Mouse (Mus musculus) hindbrain, embryonic 15.5 days (tissue): ENCODE measurements around the gene Mvd. TPM values are rescaled to one million over a fixed set of nuclear protein-coding genes. Genes with fewer than 3 reads are reported as not detected.
A peak's percentile ranks its signal among the peaks of the same experiment; 100 is the strongest.

ENCODE experiments used
- ATAC-seq: fragments of 200-750 bp; cut with Nextera tagmentation; 2 replicates; pipeline ENCODE4 v1.8.0; 2017; ENCODE audit warnings: low read depth, moderate number of reproducible peaks, moderate TSS enrichment; ENCODE audit not compliant: low FRiP score
- H3K27ac ChIP-seq: fragments of 300-500 bp; sonication (generic); replicated peaks from 2 replicates; pipeline ENCODE4 v1.5.1; 2015; ENCODE audit warnings: mild to moderate bottlenecking, inconsistent platforms
- H3K27me3 ChIP-seq: fragments of 300-500 bp; sonication (generic); 2 replicates; pipeline ENCODE4 v1.6.1; 2015; ENCODE audit warnings: control low read depth, inconsistent platforms
- H3K36me3 ChIP-seq: fragments of 300-500 bp; sonication (generic); 2 replicates; pipeline ENCODE4 v1.6.1; 2015; ENCODE audit warnings: control low read depth, inconsistent platforms
- H3K4me1 ChIP-seq: fragments of 300-500 bp; sonication (generic); replicated peaks from 2 replicates; pipeline ENCODE4 v1.6.1; 2015; ENCODE audit warnings: control low read depth, inconsistent platforms
- H3K4me2 ChIP-seq: fragments of 300-500 bp; sonication (generic); 2 replicates; pipeline ENCODE4 v1.6.1; 2015; ENCODE audit warnings: moderate library complexity, mild to moderate bottlenecking, inconsistent platforms
- H3K4me3 ChIP-seq: fragments of 300-500 bp; sonication (generic); 2 replicates; pipeline ENCODE4 v1.5.1; 2015; ENCODE audit warnings: mild to moderate bottlenecking, inconsistent platforms
- H3K9ac ChIP-seq: fragments of 300-500 bp; sonication (generic); 2 replicates; pipeline ENCODE4 v1.6.1; 2015; ENCODE audit warnings: inconsistent platforms
- H3K9me3 ChIP-seq: fragments of 300-500 bp; sonication (generic); 2 replicates; pipeline ENCODE4 v1.6.1; 2016; ENCODE audit warnings: control low read depth, inconsistent platforms
- WGBS: fragments of 180-500 bp; shearing (Covaris S2); methylation state at CpG from one replicate; pipeline ENCODE4 v1.1.7; 2015; 5-methylcytosine and 5-hydroxymethylcytosine counted together
- polyA plus RNA-seq: library from polyadenylated mRNA; unstranded; fragments of >200 nt; fragmentation: Nextera tagmentation; extraction: Ambion mirVana; gene quantifications from 2 replicates; pipeline ENCODE4 v1.2.1, GENCODE M21; 2015

Gene Mvd
- polyA plus RNA-seq = 70.0 and 70.1 TPM in 2 replicates

GRCm38 (mm10) chr8:122443262-122444006 is at the start of gene Mvd:
Gene Mvd, minus strand, starts transcription at chr8:122443422.
- ATAC-seq = peak; percentile 98
- peaks cover 36% of the 10 kb centered on the region for H3K4me1 ChIP-seq
- no peaks in the 10 kb centered on the region for H3K27me3 ChIP-seq
- under 1% methylated on average over 47 of the region's 47 CpGs for WGBS
- H3K36me3 ChIP-seq = peaks cover 5% of the 10 kb centered on the region; the same call in 1 of the 2 replicates
- peak within 1 kb of the TSS; percentile 93 for H3K4me2 ChIP-seq
- peak within 1 kb of the TSS; percentile 97 for H3K27ac ChIP-seq
- no peaks in the 10 kb centered on the region for H3K9me3 ChIP-seq
- H3K9ac ChIP-seq = peak within 1 kb of the TSS; percentile 81
- peak within 1 kb of the TSS; percentile 55 for H3K4me3 ChIP-seq

GRCm38 (mm10) chr8:122488387-122488786 is 45.2 kb upstream of the Mvd start:
- 84% methylated on average over 9 of the region's 9 CpGs for WGBS
- Histone ChIP-seq H3K9ac (no peak overlapping the region), H3K9me3 (no peaks in the 10 kb centered on the region), H3K4me3 (no peak overlapping the region), H3K4me1 (no peaks in the 10 kb centered on the region), H3K4me2 (no peak overlapping the region), H3K27ac (no peak overlapping the region), H3K27me3 (no peaks in the 10 kb centered on the region), H3K36me3 (peaks cover 12% of the 10 kb centered on the region)
- no peak for ATAC-seq

- peaks cover 41% of the 10 kb centered on the region for H3K36me3 ChIP-seq
- no peaks in the 10 kb centered on the region for H3K9me3 ChIP-seq
- H3K9ac ChIP-seq = no peak overlapping the region
- no peak overlapping the region for H3K27ac ChIP-seq
- H3K4me2 ChIP-seq = no peak overlapping the region
- WGBS = 90% methylated on average over 12 of the region's 12 CpGs
- no peak overlapping the region for H3K4me3 ChIP-seq
- no peaks in the 10 kb centered on the region for H3K4me1 ChIP-seq
- H3K27me3 ChIP-seq = no peaks in the 10 kb centered on the region
- no peak for ATAC-seq
Observed at GRCm38 (mm10) chr8:122484831-122485230, 41.6 kb upstream of the Mvd start.

- WGBS = 95% methylated on average over 7 of the region's 7 CpGs
- Histone ChIP-seq H3K27ac (no peak overlapping the region), H3K36me3 (peaks cover 50% of the 10 kb centered on the region), H3K27me3 (no peaks in the 10 kb centered on the region), H3K9me3 (no peaks in the 10 kb centered on the region), H3K4me2 (no peak overlapping the region), H3K9ac (no peak overlapping the region), H3K4me1 (no peaks in the 10 kb centered on the region), H3K4me3 (no peak overlapping the region)
- no peak for ATAC-seq
Observed at GRCm38 (mm10) chr8:122483877-122484276, 40.7 kb upstream of the Mvd start.

- Histone ChIP-seq H3K27me3 (no peaks in the 10 kb centered on the region), H3K4me3 (no peak overlapping the region), H3K9me3 (no peaks in the 10 kb centered on the region), H3K36me3 (peaks cover 63% of the 10 kb centered on the region), H3K27ac (no peak overlapping the region), H3K4me2 (no peak overlapping the region), H3K4me1 (peaks cover under 1% of the 10 kb centered on the region), H3K9ac (no peak overlapping the region)
- no peak for ATAC-seq
- WGBS = 97% methylated on average over 8 of the region's 8 CpGs
Observed at GRCm38 (mm10) chr8:122482448-122482847, 39.2 kb upstream of the Mvd start.

- H3K4me1 ChIP-seq = peaks cover 28% of the 10 kb centered on the region
- peaks cover 35% of the 10 kb centered on the region for H3K36me3 ChIP-seq
- no peaks in the 10 kb centered on the region for H3K27me3 ChIP-seq
- peak within 1 kb of the TSS; percentile 94 for H3K9ac ChIP-seq
- H3K27ac ChIP-seq = peak within 1 kb of the TSS; percentile 89
- peak within 1 kb of the TSS; percentile 80 for H3K4me3 ChIP-seq
- ATAC-seq = peak; percentile 94
- no peaks in the 10 kb centered on the region for H3K9me3 ChIP-seq
- under 1% methylated on average over 79 of the region's 103 CpGs for WGBS
- H3K4me2 ChIP-seq = peak within 1 kb of the TSS; percentile 97
Observed at GRCm38 (mm10) chr8:122475580-122476320, 32.5 kb upstream of the Mvd start, which contains the start of the genes Rnf166 and Ctu2. Gene Rnf166, minus strand, starts transcription at chr8:122476064. Gene Ctu2, plus strand, starts transcription at chr8:122476143.

- no peak for ATAC-seq
- H3K4me2 ChIP-seq = peak overlapping the region; percentile 97
- H3K27ac ChIP-seq = peak overlapping the region; percentile 89
- no peaks in the 10 kb centered on the region for H3K27me3 ChIP-seq
- no peaks in the 10 kb centered on the region for H3K9me3 ChIP-seq
- peak overlapping the region; percentile 80 for H3K4me3 ChIP-seq
- peak overlapping the region; percentile 94 for H3K9ac ChIP-seq
- peaks cover 28% of the 10 kb centered on the region for H3K4me1 ChIP-seq
- 12% methylated on average over 16 of the region's 16 CpGs for WGBS
- H3K36me3 ChIP-seq = peaks cover 34% of the 10 kb centered on the region
Observed at GRCm38 (mm10) chr8:122474951-122475560, 31.8 kb upstream of the Mvd start.

GRCm38 (mm10) chr8:122473911-122474421 is 30.7 kb upstream of the Mvd start:
- H3K4me2 ChIP-seq = no peak overlapping the region
- no peak overlapping the region for H3K9ac ChIP-seq
- no peak overlapping the region for H3K27ac ChIP-seq
- H3K9me3 ChIP-seq = no peaks in the 10 kb centered on the region
- peaks cover 23% of the 10 kb centered on the region for H3K36me3 ChIP-seq
- H3K4me1 ChIP-seq = peaks cover 28% of the 10 kb centered on the region
- no peak for ATAC-seq
- no peak overlapping the region for H3K4me3 ChIP-seq
- no peaks in the 10 kb centered on the region for H3K27me3 ChIP-seq
- 95% methylated on average over 8 of the region's 8 CpGs for WGBS

GRCm38 (mm10) chr8:122470691-122471090 is 27.5 kb upstream of the Mvd start:
- Histone ChIP-seq H3K36me3 (peaks cover 31% of the 10 kb centered on the region), H3K4me3 (no peak overlapping the region), H3K4me1 (peaks cover 17% of the 10 kb centered on the region), H3K4me2 (no peak overlapping the region), H3K9me3 (no peaks in the 10 kb centered on the region), H3K27ac (no peak overlapping the region), H3K9ac (no peak overlapping the region), H3K27me3 (no peaks in the 10 kb centered on the region)
- no peak for ATAC-seq
- 84% methylated on average over 5 of the region's 5 CpGs for WGBS

GRCm38 (mm10) chr8:122469965-122470364 is 26.7 kb upstream of the Mvd start:
- no peak overlapping the region for H3K27ac ChIP-seq
- no peak overlapping the region for H3K4me3 ChIP-seq
- ATAC-seq = no peak
- 87% methylated on average over 10 of the region's 10 CpGs for WGBS
- H3K4me1 ChIP-seq = peaks cover 14% of the 10 kb centered on the region
- H3K9me3 ChIP-seq = no peaks in the 10 kb centered on the region
- no peaks in the 10 kb centered on the region for H3K27me3 ChIP-seq
- no peak overlapping the region for H3K9ac ChIP-seq
- H3K36me3 ChIP-seq = peaks cover 31% of the 10 kb centered on the region
- H3K4me2 ChIP-seq = no peak overlapping the region

- WGBS = 88% methylated on average over 6 of the region's 6 CpGs
- no peak overlapping the region for H3K4me2 ChIP-seq
- no peaks in the 10 kb centered on the region for H3K9me3 ChIP-seq
- H3K36me3 ChIP-seq = peaks cover 31% of the 10 kb centered on the region
- no peak overlapping the region for H3K4me3 ChIP-seq
- peaks cover 8% of the 10 kb centered on the region for H3K4me1 ChIP-seq
- no peaks in the 10 kb centered on the region for H3K27me3 ChIP-seq
- no peak overlapping the region for H3K27ac ChIP-seq
- no peak for ATAC-seq
- H3K9ac ChIP-seq = no peak overlapping the region
Observed at GRCm38 (mm10) chr8:122469407-122469806, 26.2 kb upstream of the Mvd start.

GRCm38 (mm10) chr8:122467816-122468215 is 24.6 kb upstream of the Mvd start:
- Histone ChIP-seq H3K36me3 (peaks cover 27% of the 10 kb centered on the region), H3K27ac (no peak overlapping the region), H3K27me3 (0 out of 2 replicates have a peak, but pooled peaks cover 3% of the 10 kb centered on the region), H3K4me3 (no peak overlapping the region), H3K9me3 (no peaks in the 10 kb centered on the region), H3K4me2 (no peak overlapping the region), H3K9ac (no peak overlapping the region), H3K4me1 (no peaks in the 10 kb centered on the region)
- WGBS = 88% methylated on average over 13 of the region's 13 CpGs
- no peak for ATAC-seq
